Mouse (Mus musculus): ENCODE measurements at regions not wholly inside any gene's neighbourhood (a gene's known extent, or its start where the extent isn't known, plus 50 kb on each side); places are given as distances from the start of the nearest gene placed in this dataset.

DNA sequence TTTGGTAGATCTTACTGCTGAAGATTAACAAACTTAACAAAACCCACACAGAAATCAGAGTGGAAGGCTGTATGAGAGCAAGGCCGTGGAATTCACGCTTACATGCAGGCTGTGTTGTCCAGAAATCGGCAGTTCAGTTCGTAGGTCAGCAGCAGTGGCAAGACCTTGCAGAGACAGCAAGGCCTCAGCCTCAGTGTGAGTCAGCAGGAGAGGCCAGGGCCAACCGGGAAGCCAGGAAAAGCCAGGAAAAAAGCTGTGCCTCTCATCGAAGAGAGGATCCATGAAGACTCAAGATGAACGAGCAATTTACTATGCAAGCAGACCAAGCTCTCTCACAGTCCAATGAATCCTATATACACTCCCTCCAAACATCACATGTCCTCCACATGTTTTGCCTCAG, 103.4 kb upstream of the 1700021F07Rik start:
- TF ChIP-seq CTCF (IDR thresholded peaks at IDR 0.05; ENCODE audit: low read depth) (no peak), EP300 (optimal IDR thresholded peaks at IDR 0.05) (no peak)

Measured in stomach, postnatal 0 days (tissue).